Mouse (Mus musculus): ENCODE measurements at regions not wholly inside any gene's neighbourhood (a gene's known extent, or its start where the extent isn't known, plus 50 kb on each side); places are given as distances from the start of the nearest gene placed in this dataset.

DNA sequence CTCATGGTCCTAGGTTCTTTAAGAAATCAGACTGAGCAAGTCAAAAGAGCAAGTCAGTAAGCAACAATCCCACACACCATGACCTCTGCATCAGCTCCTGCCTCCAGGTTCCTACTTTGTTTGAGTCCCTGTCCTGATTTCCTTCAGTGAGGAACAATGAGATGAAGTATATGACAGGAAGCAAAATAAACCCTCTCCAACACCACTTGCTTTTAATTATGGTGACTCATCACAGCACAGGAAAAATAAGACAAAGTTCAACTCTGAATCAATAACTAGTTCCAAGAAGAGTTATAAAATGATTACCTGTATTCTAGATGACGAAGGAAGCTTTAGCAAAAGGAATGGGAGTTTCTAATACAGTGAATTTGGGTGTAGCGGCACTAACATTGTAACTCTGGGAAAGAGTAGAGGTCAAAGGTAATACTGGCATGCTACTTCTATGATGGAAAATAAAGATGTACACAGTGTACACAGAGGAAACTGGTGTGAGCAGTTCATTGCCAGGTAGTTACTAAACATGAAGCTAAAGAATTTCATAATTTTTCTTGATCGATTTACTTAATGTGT, 248.2 kb upstream of the Atp2b1 start:
- TF ChIP-seq CTCF (IDR thresholded peaks at IDR 0.05; ENCODE audit: low read depth), result no peak
- TF ChIP-seq EP300 (IDR thresholded peaks at IDR 0.05; ENCODE audit: low read depth), result no peak

All from liver, postnatal 0 days (tissue).